Mouse (Mus musculus) embryonic facial prominence, embryonic 12.5 days (tissue): ENCODE measurements around the gene Mylk4. TPM values are rescaled to one million over a fixed set of nuclear protein-coding genes. Genes with fewer than 3 reads are reported as not detected.

Experiments used
- ATAC-seq: fragments of 200-750 bp; cut with Nextera tagmentation; 2 replicates; pipeline ENCODE4 v1.8.0; 2017; ENCODE audit not compliant: insufficient number of reproducible peaks, insufficient read depth, low FRiP score, low TSS enrichment
- H3K27ac ChIP-seq: fragments of 300-500 bp; sonication (generic); 2 replicates; pipeline ENCODE4 v1.5.1; 2016; ENCODE audit warnings: mild to moderate bottlenecking
- H3K27me3 ChIP-seq: fragments of 300-500 bp; sonication (generic); 2 replicates; pipeline ENCODE4 v1.6.1; 2016; ENCODE audit warnings: mild to moderate bottlenecking, moderate library complexity
- H3K36me3 ChIP-seq: fragments of 300-500 bp; sonication (generic); 2 replicates; pipeline ENCODE4 v1.6.1; 2016; ENCODE audit warnings: mild to moderate bottlenecking
- H3K4me1 ChIP-seq: fragments of 300-500 bp; sonication (generic); 2 replicates; pipeline ENCODE4 v1.6.1; 2016
- H3K4me2 ChIP-seq: fragments of 300-500 bp; sonication (generic); replicated peaks from 2 replicates; pipeline ENCODE4 v1.6.1; 2016; ENCODE audit warnings: mild to moderate bottlenecking, moderate library complexity
- H3K4me3 ChIP-seq: fragments of 300-500 bp; sonication (generic); 2 replicates; pipeline ENCODE4 v1.5.1; 2016; ENCODE audit warnings: mild to moderate bottlenecking
- H3K9ac ChIP-seq: fragments of 300-500 bp; sonication (generic); 2 replicates; pipeline ENCODE4 v1.6.1; 2016; ENCODE audit warnings: mild to moderate bottlenecking, moderate library complexity
- H3K9me3 ChIP-seq: fragments of 300-500 bp; sonication (generic); 2 replicates; pipeline ENCODE4 v1.6.1; 2016; ENCODE audit warnings: mild to moderate bottlenecking, moderate library complexity
- WGBS: fragments of 180-500 bp; shearing (Covaris S2); methylation state at CpG from one replicate; pipeline ENCODE4 v1.1.7; 2016; 5-methylcytosine and 5-hydroxymethylcytosine counted together
- polyA plus RNA-seq: library from polyadenylated mRNA; unstranded; fragments of >200 nt; fragmentation: Nextera tagmentation; extraction: Ambion mirVana; gene quantifications from 2 replicates; pipeline ENCODE4 v1.2.1, GENCODE M21; 2016

The Mylk4 gene
- polyA plus RNA-seq, 1 experiment from 2014 or later: 2.3 TPM

DNA sequence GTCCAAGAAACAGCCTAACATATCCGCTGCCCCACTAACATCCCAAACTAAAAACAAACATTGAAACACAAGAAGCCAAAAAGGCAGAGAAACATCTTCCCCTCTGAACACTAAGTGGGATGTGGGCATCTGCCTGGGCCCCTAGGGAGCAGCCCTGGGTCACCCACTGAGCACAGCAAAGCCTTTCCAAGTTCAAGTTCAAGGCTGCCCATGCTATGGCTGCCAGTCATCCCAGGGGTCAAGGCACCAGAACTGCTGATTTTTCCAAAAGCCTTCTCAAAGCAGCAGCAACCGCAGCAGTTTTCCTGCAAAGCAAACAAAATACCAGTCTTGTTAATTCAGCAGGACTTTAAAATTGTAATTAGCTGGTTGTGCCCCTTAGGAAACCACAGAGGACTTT is 78.8 kb downstream of the Mylk4 start:
- Histone ChIP-seq H3K4me1 (peaks cover 13% of the 10 kb centered on the region; the same call in 1 of the 2 replicates), H3K4me2 (no peak overlapping the region), H3K36me3 (no peaks in the 10 kb centered on the region), H3K9me3 (no peaks in the 10 kb centered on the region), H3K9ac (no peak overlapping the region), H3K27ac (no peak overlapping the region), H3K27me3 (no peaks in the 10 kb centered on the region), H3K4me3 (no peak overlapping the region)
- 44% methylated on average over 2 of the region's 2 CpGs for WGBS
- no peak for ATAC-seq

DNA sequence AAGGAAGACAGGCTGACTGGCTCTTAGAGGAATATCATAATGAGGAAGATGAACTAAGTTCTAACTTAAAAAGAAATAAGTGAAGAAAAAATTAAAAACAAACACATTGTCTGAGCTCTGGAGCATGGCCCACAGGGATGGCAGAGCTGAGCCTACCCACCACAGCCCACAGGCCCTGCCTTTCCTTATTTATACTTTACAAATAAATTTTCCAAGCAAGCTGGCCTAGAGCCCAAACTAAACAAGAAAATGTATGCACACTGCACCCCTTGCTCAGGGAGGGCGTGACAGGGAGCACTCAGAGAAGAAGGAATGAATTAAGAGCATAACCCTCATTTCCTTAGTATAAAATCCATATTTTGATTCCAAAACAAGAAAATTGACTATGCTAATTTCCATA is 82.2 kb downstream of the Mylk4 start:
- no peak for ATAC-seq

DNA sequence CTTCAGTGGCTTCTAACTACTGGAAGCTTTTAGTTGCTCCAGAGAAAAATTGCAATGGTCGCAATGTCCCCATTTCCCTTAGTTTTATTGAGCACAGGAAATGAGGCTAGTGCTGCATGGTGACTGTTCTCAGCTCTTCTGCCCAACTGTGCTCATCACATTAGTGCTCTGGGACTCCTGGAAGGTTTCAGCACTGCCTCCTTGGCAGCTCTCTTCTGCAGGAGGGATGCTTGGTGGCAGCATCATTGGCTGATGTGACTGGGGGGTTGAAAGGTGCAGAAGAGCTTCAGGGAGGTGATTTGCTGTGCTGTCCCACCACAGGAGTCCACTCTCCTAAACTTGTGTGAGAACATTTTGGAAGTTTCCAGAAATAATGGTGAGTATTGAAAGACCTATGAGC is 84.4 kb downstream of the Mylk4 start:
- Histone ChIP-seq H3K36me3 (no peaks in the 10 kb centered on the region), H3K4me3 (no peak overlapping the region), H3K9me3 (no peaks in the 10 kb centered on the region), H3K27me3 (no peaks in the 10 kb centered on the region), H3K9ac (no peak overlapping the region), H3K4me1 (no peaks in the 10 kb centered on the region), H3K27ac (no peak overlapping the region), H3K4me2 (no peak overlapping the region)
- WGBS: 90% methylated on average over 1 of the region's 1 CpGs
- ATAC-seq: no peak

More for the DNA sequence above, 82.2 kb downstream of the Mylk4 start:
- no peak overlapping the region for H3K4me2 ChIP-seq
- H3K4me1 ChIP-seq: peaks cover 5% of the 10 kb centered on the region; the same call in 1 of the 2 replicates
- no peaks in the 10 kb centered on the region for H3K27me3 ChIP-seq
- no peak overlapping the region for H3K27ac ChIP-seq
- H3K9ac ChIP-seq: no peak overlapping the region
- 56% methylated on average over 1 of the region's 1 CpGs for WGBS
- no peaks in the 10 kb centered on the region for H3K9me3 ChIP-seq
- H3K4me3 ChIP-seq: no peak overlapping the region
- H3K36me3 ChIP-seq: no peaks in the 10 kb centered on the region

DNA sequence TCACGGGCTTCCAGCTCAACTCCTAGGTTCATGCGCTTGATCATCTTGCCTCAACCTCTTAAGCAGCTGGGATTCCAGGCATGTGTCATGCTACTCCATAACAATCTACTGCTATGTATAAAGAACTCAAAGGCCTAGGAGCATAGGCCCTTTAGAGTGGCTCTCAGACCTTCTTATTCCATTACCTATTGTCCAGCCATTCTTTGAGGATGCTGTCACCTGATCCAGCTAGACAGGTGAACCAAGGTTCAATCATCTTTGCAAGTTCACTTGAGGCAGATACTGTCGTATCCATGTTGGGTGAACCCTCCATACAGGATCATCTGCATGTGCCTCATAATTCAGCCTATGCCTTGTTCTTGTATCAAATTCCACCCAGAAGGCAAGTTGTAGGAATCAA is 84.8 kb downstream of the Mylk4 start:
- Histone ChIP-seq H3K36me3 (no peaks in the 10 kb centered on the region), H3K9me3 (no peaks in the 10 kb centered on the region)
- WGBS: 92% methylated on average over 3 of the region's 3 CpGs

DNA sequence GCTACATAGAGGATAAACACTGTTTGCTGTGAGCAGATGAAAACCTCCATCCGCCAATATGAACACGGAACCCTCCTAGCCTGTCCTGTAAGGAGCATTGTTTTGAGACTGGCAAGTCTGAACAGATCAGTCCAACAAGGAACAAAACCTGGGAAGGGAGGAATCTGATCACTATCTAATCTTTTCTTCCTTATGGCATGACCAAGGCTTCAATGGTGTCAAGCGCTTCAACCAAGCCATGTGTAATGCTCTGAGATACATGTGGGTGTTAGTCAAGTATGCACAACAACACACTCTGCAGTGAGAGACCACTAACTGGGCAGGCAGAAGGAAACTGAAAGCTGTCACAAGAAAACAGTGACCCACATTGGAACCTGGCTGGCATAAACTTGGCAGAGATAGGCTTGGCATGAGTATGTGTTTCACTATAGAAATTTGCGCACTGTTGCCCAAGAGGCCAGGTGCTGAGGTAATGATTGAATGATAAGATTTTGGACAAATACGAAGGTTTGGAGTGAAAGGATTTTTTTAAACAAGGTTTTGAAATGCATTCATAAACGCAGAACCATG is 89.8 kb downstream of the Mylk4 start:
- Histone ChIP-seq H3K27ac (no peak overlapping the region), H3K4me1 (no peaks in the 10 kb centered on the region), H3K4me3 (no peak overlapping the region), H3K9ac (no peak overlapping the region), H3K9me3 (no peaks in the 10 kb centered on the region), H3K27me3 (no peaks in the 10 kb centered on the region), H3K4me2 (no peak overlapping the region), H3K36me3 (no peaks in the 10 kb centered on the region)
- no peak for ATAC-seq
- WGBS: 89% methylated on average over 6 of the region's 6 CpGs

More for the DNA sequence above, 84.8 kb downstream of the Mylk4 start:
- Histone ChIP-seq H3K27ac (no peak overlapping the region), H3K9ac (no peak overlapping the region), H3K4me1 (no peaks in the 10 kb centered on the region), H3K4me3 (no peak overlapping the region), H3K4me2 (no peak overlapping the region), H3K27me3 (no peaks in the 10 kb centered on the region)
- no peak for ATAC-seq

DNA sequence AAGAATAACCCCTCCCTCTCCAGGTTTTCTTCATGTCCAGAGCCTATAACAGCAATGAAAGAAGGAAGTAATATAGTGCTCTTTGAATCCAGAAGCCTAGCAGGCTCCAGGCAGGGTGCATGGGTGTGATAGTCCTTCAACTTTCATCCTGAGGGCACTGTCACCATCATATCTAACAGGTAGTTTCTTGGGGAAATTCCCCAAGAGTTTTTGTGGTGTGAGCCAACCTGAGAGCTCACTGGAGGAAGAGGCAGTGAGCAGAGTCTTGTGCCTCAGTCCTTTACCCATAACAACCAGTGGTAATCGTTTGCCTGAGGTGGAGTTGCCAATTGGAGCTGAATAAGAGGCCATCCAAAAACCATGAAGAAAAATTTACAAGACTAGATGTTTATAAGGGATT is 91.2 kb downstream of the Mylk4 start:
- no peak overlapping the region for H3K4me3 ChIP-seq
- H3K36me3 ChIP-seq: no peaks in the 10 kb centered on the region
- no peak overlapping the region for H3K4me2 ChIP-seq
- H3K9ac ChIP-seq: no peak overlapping the region
- H3K27me3 ChIP-seq: no peaks in the 10 kb centered on the region
- WGBS: 77% methylated on average over 1 of the region's 1 CpGs
- ATAC-seq: no peak
- no peaks in the 10 kb centered on the region for H3K9me3 ChIP-seq
- no peaks in the 10 kb centered on the region for H3K4me1 ChIP-seq
- H3K27ac ChIP-seq: no peak overlapping the region

DNA sequence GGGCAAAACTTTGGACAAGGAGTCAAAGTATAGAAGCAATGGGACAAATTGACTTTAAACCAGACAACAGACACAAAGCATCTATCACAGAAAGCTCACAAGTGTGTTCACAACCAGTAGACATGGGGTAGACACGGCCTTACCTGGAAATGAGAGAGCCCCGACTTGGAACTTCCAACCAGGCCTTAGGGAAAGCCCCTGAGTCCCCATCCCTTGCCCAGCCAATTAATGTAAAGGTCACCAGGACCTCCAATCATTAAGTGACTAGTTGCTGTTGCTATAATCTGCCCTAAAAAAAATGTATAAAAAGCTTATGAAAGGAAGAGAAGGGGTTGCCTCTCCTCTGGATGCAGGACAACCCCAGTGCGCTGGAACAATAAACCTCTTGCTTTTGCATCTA is 93.5 kb downstream of the Mylk4 start:
- no peak overlapping the region for H3K27ac ChIP-seq
- H3K4me2 ChIP-seq: no peak overlapping the region
- H3K4me3 ChIP-seq: no peak overlapping the region
- H3K9me3 ChIP-seq: no peaks in the 10 kb centered on the region
- H3K27me3 ChIP-seq: no peaks in the 10 kb centered on the region
- no peak overlapping the region for H3K9ac ChIP-seq
- H3K4me1 ChIP-seq: no peaks in the 10 kb centered on the region
- no peak for ATAC-seq
- WGBS: 94% methylated on average over 3 of the region's 3 CpGs
- H3K36me3 ChIP-seq: no peaks in the 10 kb centered on the region

DNA sequence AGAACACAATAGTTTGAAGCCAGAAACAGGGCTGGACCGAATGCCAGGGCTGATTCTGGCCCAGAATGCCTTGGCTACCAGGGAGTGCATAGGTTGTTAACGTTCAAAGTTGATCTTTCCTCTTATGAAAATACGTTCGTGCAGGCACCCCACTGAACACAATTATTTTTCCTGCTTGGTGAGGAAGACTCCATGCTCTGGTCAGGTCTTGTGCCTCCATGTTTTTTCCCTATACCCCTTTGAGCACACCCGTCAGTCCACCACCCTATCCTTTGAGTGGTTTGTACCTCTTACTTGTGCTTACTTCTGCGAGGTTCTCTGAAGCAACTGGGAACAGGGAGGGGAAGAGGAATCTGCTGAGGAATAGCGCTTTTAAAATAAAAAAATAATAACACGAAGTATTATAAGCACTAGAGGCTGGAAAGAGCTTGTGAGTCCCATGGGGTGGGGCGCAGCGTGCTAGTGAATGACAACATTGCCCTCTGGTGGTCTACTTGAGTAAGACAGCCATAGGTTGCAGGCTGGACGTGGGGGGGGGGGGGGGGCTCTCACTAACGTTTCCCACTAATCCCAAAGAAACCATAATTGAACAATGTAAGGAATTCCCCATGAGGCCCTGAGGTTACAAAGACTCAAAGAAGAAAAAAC is 102.8 kb downstream of the Mylk4 start:
- ATAC-seq: no peak

DNA sequence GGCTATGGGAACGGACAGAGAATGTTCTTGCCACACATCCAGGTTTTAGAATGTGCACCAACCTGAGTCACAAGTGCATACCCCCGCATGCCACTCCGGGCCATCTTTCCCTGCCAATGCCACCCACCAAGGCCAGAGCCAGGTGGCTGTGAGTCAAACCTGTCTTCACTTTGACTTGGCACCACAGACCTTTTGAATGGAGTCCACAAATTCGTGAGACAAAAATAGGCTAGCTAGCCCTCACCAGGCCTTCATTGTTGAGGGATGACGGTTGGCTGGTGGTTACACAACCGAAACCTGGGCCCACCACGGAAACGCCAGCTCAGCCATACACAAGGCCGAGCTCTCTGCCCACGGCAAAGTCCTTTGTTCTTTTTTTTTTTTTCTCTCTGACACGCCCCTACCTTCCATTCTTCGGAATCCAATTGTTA is 103.6 kb downstream of the Mylk4 start:
- no peaks in the 10 kb centered on the region for H3K9me3 ChIP-seq
- H3K4me1 ChIP-seq: no peaks in the 10 kb centered on the region
- H3K9ac ChIP-seq: no peak overlapping the region
- H3K4me2 ChIP-seq: no peak overlapping the region
- no peaks in the 10 kb centered on the region for H3K27me3 ChIP-seq
- WGBS: 89% methylated on average over 12 of the region's 12 CpGs
- ATAC-seq: no peak
- H3K4me3 ChIP-seq: no peak overlapping the region
- H3K27ac ChIP-seq: no peak overlapping the region
- H3K36me3 ChIP-seq: no peaks in the 10 kb centered on the region

More for the DNA sequence above, 102.8 kb downstream of the Mylk4 start:
- Histone ChIP-seq H3K9me3 (no peaks in the 10 kb centered on the region), H3K9ac (no peak overlapping the region), H3K36me3 (no peaks in the 10 kb centered on the region), H3K4me1 (no peaks in the 10 kb centered on the region), H3K27me3 (no peaks in the 10 kb centered on the region), H3K4me3 (no peak overlapping the region), H3K27ac (no peak overlapping the region), H3K4me2 (0 out of 2 replicates have a peak overlapping the region, but pooled peaks have one; percentile 22)
- WGBS: 32% methylated on average over 12 of the region's 12 CpGs

DNA sequence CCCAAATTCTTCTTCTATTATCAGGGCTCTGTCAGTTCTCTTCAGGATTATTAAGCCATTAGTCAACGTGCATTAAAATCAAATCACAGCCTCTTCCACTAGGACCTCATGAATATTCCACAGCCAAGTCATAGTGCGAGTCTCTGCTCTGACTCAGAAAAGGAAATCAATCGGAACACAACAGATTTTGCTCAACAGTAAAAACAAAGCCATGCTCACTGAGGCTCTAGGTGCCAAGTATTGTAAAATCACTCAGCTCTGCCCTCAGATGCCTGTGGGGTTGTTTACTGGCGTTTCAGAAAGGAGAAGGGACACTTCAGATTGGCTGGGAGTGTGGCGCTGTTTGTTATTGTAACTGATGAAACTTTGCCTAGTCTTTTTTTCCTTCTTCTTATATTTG is 104.8 kb downstream of the Mylk4 start:
- no peak overlapping the region for H3K9ac ChIP-seq
- H3K9me3 ChIP-seq: no peaks in the 10 kb centered on the region
- H3K27me3 ChIP-seq: no peaks in the 10 kb centered on the region
- no peak overlapping the region for H3K4me3 ChIP-seq
- H3K36me3 ChIP-seq: no peaks in the 10 kb centered on the region
- no peaks in the 10 kb centered on the region for H3K4me1 ChIP-seq
- no peak for ATAC-seq
- no peak overlapping the region for H3K4me2 ChIP-seq
- no peak overlapping the region for H3K27ac ChIP-seq
- WGBS: 68% methylated on average over 5 of the region's 5 CpGs

DNA sequence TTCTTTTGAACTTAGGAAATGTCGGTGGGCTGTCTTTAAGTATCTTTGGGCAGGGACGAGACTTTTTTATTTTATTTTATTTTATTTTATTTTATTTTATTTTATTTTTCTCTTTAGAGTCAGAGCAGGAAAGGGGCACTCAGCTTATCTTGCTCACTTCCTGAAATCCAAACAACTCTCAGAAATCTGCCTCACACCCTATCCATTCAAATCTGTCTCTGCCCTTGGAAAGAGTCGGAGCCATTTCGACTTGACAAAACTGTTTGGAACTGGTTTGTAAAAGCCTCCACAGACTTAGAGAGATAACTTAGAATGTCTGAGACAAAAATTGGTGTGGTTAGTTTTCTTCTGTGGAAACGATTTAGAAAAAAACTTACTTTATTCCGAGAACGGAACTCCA is 113.0 kb downstream of the Mylk4 start:
- ATAC-seq: no peak
- Histone ChIP-seq H3K4me3 (no peak overlapping the region), H3K9me3 (no peaks in the 10 kb centered on the region), H3K4me1 (no peaks in the 10 kb centered on the region), H3K4me2 (no peak overlapping the region), H3K27me3 (no peaks in the 10 kb centered on the region), H3K9ac (no peak overlapping the region), H3K27ac (no peak overlapping the region), H3K36me3 (no peaks in the 10 kb centered on the region)
- WGBS: 68% methylated on average over 7 of the region's 7 CpGs

DNA sequence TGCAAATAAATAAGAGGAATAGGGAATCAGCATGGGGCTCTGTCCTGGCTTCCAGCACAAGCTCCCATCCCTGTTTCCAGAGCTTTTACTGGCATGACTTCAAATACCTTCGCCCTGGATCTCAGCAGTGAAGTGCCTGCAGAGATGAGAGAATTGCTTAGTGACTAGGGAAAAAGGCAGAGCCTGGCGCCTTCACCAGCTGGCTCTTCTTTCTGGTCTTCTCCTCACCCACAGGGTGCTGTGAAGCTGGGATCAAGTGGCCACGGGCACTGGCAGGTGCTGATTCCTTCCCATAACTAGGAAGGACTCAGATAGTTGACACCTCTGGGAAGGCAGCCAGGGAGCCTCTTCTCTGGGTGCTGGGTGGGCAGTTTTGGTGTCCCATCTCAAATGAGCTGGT is 115.5 kb downstream of the Mylk4 start:
- H3K4me1 ChIP-seq: peaks cover 7% of the 10 kb centered on the region; the same call in 1 of the 2 replicates
- ATAC-seq: no peak
- H3K36me3 ChIP-seq: no peaks in the 10 kb centered on the region
- no peaks in the 10 kb centered on the region for H3K9me3 ChIP-seq
- H3K9ac ChIP-seq: no peak overlapping the region
- H3K27me3 ChIP-seq: no peaks in the 10 kb centered on the region
- no peak overlapping the region for H3K27ac ChIP-seq
- no peak overlapping the region for H3K4me3 ChIP-seq
- 83% methylated on average over 3 of the region's 3 CpGs for WGBS
- H3K4me2 ChIP-seq: no peak overlapping the region
